Mouse (Mus musculus): ENCODE results near the gene Fndc3b. TPM values are rescaled to one million over a fixed set of nuclear protein-coding genes. Genes with fewer than 3 reads are reported as not detected.
A peak's percentile ranks its signal among the peaks of the same experiment; 100 is the strongest.

The Fndc3b gene
- total RNA-seq, 2 experiments from 2014 or later, result 30.8 to 35.4 TPM

GRCm38 (mm10) chr3:27709906-27710647 lies 1.0 kb downstream of the Fndc3b start:
- intact Hi-C loops (cut with DNase I; ENCODE audit: low total_unique reads), result no loop called here

GRCm38 (mm10) chr3:27709096-27709905 lies 1.8 kb downstream of the Fndc3b start:
- intact Hi-C loops (cut with DNase I; ENCODE audit: low total_unique reads), result no loop called here
- DNase-seq, result no peak

More at GRCm38 (mm10) chr3:27709906-27710647, 1.0 kb downstream of the Fndc3b start:
- peak; percentile 90 for DNase-seq

- intact Hi-C loops (cut with DNase I; ENCODE audit: low total_unique reads), result no loop called here
- no peak for DNase-seq
These were observed 2.5 kb downstream of the Fndc3b start for GRCm38 (mm10) chr3:27708581-27708980.

DNA sequence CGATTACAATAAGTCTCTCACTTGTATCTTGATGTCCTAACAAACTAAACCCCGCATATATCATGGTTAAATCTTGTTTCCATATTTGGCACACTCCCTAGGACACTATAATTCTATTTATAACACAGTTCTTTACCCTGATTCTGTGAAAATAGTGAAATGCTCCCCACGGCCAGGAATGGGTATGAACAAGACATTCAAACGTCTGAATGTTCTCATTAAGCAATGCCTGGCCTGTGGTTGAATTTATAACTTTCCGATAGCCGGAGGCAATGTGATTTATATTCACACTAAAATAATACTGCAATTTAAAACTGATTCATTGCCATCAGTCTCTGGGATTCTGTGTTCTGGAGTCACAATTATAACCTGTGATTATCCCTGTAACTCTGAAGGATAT lies 5.3 kb downstream of the Fndc3b start:
- DNase-seq, result no peak
- intact Hi-C loops (cut with DNase I; ENCODE audit: low total_unique reads), result no loop called here

DNA sequence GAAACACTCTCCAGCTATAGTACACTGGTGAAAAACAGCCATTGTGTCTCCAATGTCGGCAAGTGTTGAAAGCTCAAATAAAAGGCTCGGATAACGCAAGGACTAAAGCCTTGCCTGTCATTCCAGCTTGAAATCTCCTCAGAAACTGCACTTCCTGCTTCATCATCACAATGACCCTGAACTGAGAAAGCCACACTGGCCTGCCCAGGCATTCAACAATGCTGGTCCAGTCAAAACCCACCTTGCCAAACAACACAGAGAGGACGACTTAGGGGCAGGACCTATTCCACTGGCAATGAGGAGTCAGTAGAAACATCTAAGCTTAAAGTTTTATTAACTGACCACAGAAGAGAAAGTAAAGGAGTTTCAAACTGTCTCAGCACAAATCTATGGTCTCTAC lies 6.1 kb downstream of the Fndc3b start:
- intact Hi-C loops (cut with DNase I; ENCODE audit: low total_unique reads), result no loop called here
- no peak for DNase-seq

DNA sequence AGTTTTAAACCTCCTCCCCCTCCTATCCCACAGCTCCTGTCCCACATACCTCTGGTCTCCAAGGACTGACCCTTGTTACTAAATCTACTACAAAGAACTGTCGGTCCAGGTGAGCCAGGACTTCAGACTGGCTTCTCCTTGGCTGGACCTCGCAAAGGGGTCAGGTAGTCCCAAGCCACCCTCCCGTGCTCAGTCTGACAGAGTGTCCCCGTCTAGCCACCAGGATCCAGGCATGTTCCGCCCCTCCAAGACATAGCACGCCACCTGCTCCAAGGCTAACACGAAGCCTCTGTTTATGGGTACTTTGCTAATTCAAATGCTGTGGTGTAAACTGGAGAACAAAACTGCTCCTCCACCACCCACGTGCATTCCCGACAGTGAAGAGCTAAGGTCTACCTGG lies 6.5 kb downstream of the Fndc3b start:
- DNase-seq, result no peak
- intact Hi-C loops (cut with DNase I; ENCODE audit: low total_unique reads), result loop anchor here (5.0 kb wide), 1 partner anchor 42 kb away; no protein-coding TSS in a partner anchor

DNA sequence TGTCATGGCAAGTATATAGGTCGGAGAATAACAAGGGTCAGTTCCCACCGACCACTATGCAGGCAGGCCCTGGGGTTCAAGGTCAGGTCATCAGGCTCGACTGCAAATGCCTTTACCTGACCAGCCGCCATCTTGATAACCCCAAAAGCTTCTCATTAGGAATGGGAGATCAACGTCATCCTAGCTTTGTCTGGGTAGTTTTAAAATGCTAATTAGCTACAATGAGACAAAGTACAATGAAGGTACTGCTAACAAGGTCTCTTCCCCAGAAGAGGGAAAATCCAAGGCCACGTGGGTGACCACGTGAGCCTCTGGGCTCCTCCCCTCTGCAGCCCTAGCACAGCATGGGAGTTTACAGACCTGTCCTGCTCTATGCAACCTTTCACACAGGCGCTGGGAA lies 7.6 kb downstream of the Fndc3b start:
- no peak for DNase-seq
- intact Hi-C loops (cut with DNase I; ENCODE audit: low total_unique reads), result loop anchor here (5.0 kb wide), 1 partner anchor 41 kb away; no protein-coding TSS in a partner anchor

GRCm38 (mm10) chr3:27703081-27703480 lies 8.0 kb downstream of the Fndc3b start:
- intact Hi-C loops (cut with DNase I; ENCODE audit: low total_unique reads), result loop anchor here (5.0 kb wide), 1 partner anchor 41 kb away; no protein-coding TSS in a partner anchor
- no peak for DNase-seq

DNA sequence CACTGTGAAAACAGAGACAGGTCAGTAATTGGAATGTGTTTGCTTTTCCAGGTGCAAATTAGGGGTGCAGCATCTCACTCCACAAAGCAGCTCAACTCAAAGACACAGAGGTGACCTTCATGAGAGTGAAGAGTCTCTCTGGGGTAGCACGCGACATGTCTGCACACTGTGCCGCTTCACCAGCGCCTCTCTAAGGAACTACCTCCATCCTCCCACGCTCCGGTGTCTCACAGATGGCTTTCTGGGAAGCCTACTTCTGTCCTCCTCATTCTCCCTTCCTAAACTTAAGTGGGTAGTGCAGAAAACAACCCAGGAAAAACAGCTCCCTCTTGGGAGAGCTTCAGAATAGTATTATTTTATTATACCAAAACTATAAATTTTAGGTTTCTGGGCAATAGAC lies 12.4 kb downstream of the Fndc3b start:
- DNase-seq, result no peak
- intact Hi-C loops (cut with DNase I; ENCODE audit: low total_unique reads), result no loop called here

GRCm38 (mm10) chr3:27696449-27696797 lies 14.7 kb downstream of the Fndc3b start:
- no peak for DNase-seq
- intact Hi-C loops (cut with DNase I; ENCODE audit: low total_unique reads), result no loop called here

- intact Hi-C loops (cut with DNase I; ENCODE audit: low total_unique reads), result no loop called here
- no peak for DNase-seq
These were observed 15.3 kb downstream of the Fndc3b start for GRCm38 (mm10) chr3:27695612-27696448.

GRCm38 (mm10) chr3:27694586-27694985 lies 16.5 kb downstream of the Fndc3b start:
- no peak for DNase-seq
- intact Hi-C loops (cut with DNase I; ENCODE audit: low total_unique reads), result no loop called here

GRCm38 (mm10) chr3:27694111-27694510 lies 17.0 kb downstream of the Fndc3b start:
- intact Hi-C loops (cut with DNase I; ENCODE audit: low total_unique reads), result no loop called here
- DNase-seq, result no peak

DNA sequence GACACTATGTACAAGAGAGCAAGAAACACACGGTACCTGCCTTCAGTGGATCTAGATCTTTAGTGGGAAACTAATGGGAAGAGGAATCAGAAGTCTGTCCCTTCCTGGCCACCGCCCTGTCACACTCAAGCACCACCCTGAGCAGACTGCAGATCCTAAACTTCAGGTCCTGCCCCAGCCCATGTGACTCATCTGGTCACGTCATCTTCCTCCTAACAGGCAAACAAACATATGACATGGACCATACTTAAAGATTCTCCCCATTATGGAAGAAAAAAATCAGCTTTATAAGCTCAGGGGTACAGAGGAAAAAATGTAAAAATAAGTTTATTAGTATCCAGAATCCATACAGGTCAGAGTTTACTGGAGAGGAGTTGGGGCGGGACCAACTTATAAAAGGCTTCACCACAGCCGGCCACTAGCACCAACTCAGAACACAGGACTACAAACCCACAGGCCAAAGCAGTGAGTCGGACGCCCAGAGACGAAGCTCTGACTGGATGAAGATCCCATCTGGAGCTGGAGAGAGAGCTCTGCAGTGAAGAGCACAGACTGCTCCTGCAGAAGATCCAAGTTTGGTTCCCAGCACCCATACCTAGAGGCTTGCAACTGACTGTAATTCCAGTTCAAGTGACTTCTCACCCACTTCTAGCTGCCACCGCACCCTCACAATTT lies 19.5 kb downstream of the Fndc3b start:
- DNase-seq, result no peak
- intact Hi-C loops (cut with DNase I; ENCODE audit: low total_unique reads), result no loop called here

- intact Hi-C loops (cut with DNase I; ENCODE audit: low total_unique reads), result no loop called here
- DNase-seq, result peak; percentile 70
These were observed 21.1 kb downstream of the Fndc3b start for GRCm38 (mm10) chr3:27690030-27690429.

GRCm38 (mm10) chr3:27689149-27689865 lies 21.8 kb downstream of the Fndc3b start:
- intact Hi-C loops (cut with DNase I; ENCODE audit: low total_unique reads), result no loop called here
- DNase-seq, result peak; percentile 62

- no peak for DNase-seq
- intact Hi-C loops (cut with DNase I; ENCODE audit: low total_unique reads), result no loop called here
These were observed 24.2 kb downstream of the Fndc3b start for GRCm38 (mm10) chr3:27686732-27687491.

DNA sequence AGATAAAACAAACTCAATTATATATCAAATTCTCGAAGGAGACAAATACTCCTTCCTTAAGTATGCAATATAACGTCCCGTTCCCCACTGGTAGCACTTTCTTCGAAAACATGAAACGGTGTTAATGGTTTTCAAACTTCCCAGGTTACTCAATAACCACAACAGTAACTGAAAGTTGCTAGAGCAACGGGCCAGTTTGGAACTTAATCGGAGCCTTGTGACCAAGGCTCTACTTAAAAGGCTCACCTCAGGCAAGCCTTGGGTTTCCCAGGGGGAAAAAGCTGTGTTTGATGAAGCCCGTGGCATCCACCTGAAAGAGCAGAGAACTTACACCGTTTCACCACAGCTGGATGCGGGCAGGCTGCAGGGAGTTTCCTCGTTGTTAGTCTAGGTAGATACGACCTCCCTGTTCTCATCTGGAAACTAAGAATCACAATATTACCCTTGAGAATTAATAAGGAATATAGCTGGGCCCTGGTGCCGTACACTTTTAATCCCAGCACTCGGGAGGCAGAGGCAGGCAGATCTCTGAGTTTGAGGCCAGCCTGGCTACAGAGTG lies 25.4 kb downstream of the Fndc3b start:
- intact Hi-C loops (cut with DNase I; ENCODE audit: low total_unique reads), result no loop called here
- no peak for DNase-seq

Measured in gastrocnemius, postnatal 14 days (tissue).